Mouse (Mus musculus): ENCODE results near the gene Ccs.

- TF ChIP-seq CTCF (IDR thresholded peaks at IDR 0.05) (no peak), EP300 (IDR thresholded peaks at IDR 0.05; ENCODE audit: insufficient read depth, low read depth, low read length) (no peak), POLR2A (IDR thresholded peaks at IDR 0.05; ENCODE audit: insufficient read depth, low read depth, low read length) (no peak)
Observed at GRCm38 (mm10) chr19:4840848-4841247, 1.7 kb upstream of the Ccs start.
